Mouse (Mus musculus): ENCODE results near the gene Vmn1r237. TPM values are rescaled to one million over a fixed set of nuclear protein-coding genes. Genes with fewer than 3 reads are reported as not detected.

Gene Vmn1r237
- not detected for total RNA-seq (2021)
- long read RNA-seq, experiment 1, result 0 reads
- long read RNA-seq, experiment 2, result 0 reads

GRCm38 (mm10) chr17:21311565-21311964, at the start of gene Vmn1r237:
TSS of gene Vmn1r237 (plus strand) at chr17:21311865.
- DNase-seq, result no peak

GRCm38 (mm10) chr17:21272103-21272502, 39.6 kb upstream of the Vmn1r237 start:
- DNase-seq, result peak in 1 of 2 experiments; percentile 28

- DNase-seq, result no peak
Observed at GRCm38 (mm10) chr17:21282642-21283041, 29.0 kb upstream of the Vmn1r237 start, which contains the start of gene Vmn1r236. TSS of gene Vmn1r236 (plus strand) at chr17:21282942.

- no peak for DNase-seq
Observed at GRCm38 (mm10) chr17:21284395-21284794, 27.3 kb upstream of the Vmn1r237 start.

GRCm38 (mm10) chr17:21289695-21290094, 22.0 kb upstream of the Vmn1r237 start:
- DNase-seq, result no peak

Small RNA genes lying within 50 kb of the gene (microRNA-seq; reads per million reads assigned to microRNA genes)
- gene Gm26384, result not detected

Other genes starting within 250 kb of the Vmn1r237 start
- not detected for gene Vmn1r234, start 85.8 kb upstream of the Vmn1r237 start, total RNA-seq (2021)
- gene Vmn1r235, start 55.5 kb upstream of the Vmn1r237 start, total RNA-seq (2021), result not detected
- not detected for gene Vmn1r236, start 28.9 kb upstream of the Vmn1r237 start, total RNA-seq (2021)
- 1 to 10 TPM; 3.0 to 5.5 TPM for gene Zfp677, start 71.9 kb downstream of the Vmn1r237 start, total RNA-seq (2021)
- gene Zfp54, start 111.4 kb downstream of the Vmn1r237 start, total RNA-seq (2021), result 1 to 10 TPM; 2.4 to 2.5 TPM
- 1 to 10 TPM; 7.3 TPM for gene Zfp51, start 138.5 kb downstream of the Vmn1r237 start, total RNA-seq (2021)
- gene Zfp53, start 177.1 kb downstream of the Vmn1r237 start, total RNA-seq (2021), result 1 to 10 TPM; 3.5 to 3.9 TPM
- 10 to 100 TPM; 29.6 to 33.9 TPM for gene Zfp52, start 223.7 kb downstream of the Vmn1r237 start, total RNA-seq (2021)